Mouse (Mus musculus) stomach, embryonic 14.5 days (tissue): ENCODE measurements around the gene Ankrd33b. TPM values are rescaled to one million over a fixed set of nuclear protein-coding genes. Genes with fewer than 3 reads are reported as not detected.

Source experiments
- ATAC-seq: fragments of 200-750 bp; cut with Nextera tagmentation; 2 replicates; pipeline ENCODE4 v1.8.0; 2017; ENCODE audit warnings: low read depth, moderate TSS enrichment; ENCODE audit not compliant: insufficient number of reproducible peaks, insufficient read depth, low FRiP score
- H3K27ac ChIP-seq: fragments of 300-500 bp; sonication (generic); 2 replicates; pipeline ENCODE4 v1.5.1; 2014; ENCODE audit warnings: mild to moderate bottlenecking, low read length, moderate library complexity, mixed read lengths
- H3K27me3 ChIP-seq: fragments of 300-500 bp; sonication (generic); 2 replicates; pipeline ENCODE4 v1.6.1; 2014; ENCODE audit warnings: low read length, control low read depth, mixed read lengths; ENCODE audit not compliant: control insufficient read depth, insufficient read depth
- H3K36me3 ChIP-seq: fragments of 300-500 bp; sonication (generic); 2 replicates; pipeline ENCODE4 v1.6.1; 2014; ENCODE audit warnings: mild to moderate bottlenecking, control low read depth, low read length, moderate library complexity, mixed read lengths; ENCODE audit not compliant: control insufficient read depth, insufficient read depth
- H3K4me1 ChIP-seq: fragments of 300-500 bp; sonication (generic); 2 replicates; pipeline ENCODE4 v1.6.1; 2014; ENCODE audit warnings: low read length, control low read depth, mixed read lengths; ENCODE audit not compliant: control insufficient read depth, insufficient read depth
- H3K4me2 ChIP-seq: fragments of 300-500 bp; sonication (generic); replicated peaks from 2 replicates; pipeline ENCODE4 v1.6.1; 2014; ENCODE audit warnings: low read depth, low read length, control low read depth
- H3K4me3 ChIP-seq: fragments of 300-500 bp; sonication (generic); 2 replicates; pipeline ENCODE4 v1.5.1; 2014; ENCODE audit warnings: low read depth, low read length, control low read depth
- H3K9ac ChIP-seq: fragments of 300-500 bp; sonication (generic); replicated peaks from 2 replicates; pipeline ENCODE4 v1.6.1; 2014; ENCODE audit warnings: low read depth, mild to moderate bottlenecking, control low read depth, low read length, moderate library complexity, mixed read lengths
- H3K9me3 ChIP-seq: fragments of 300-500 bp; sonication (generic); 2 replicates; pipeline ENCODE4 v1.6.1; 2016; ENCODE audit warnings: low read depth, low read length, control low read depth; ENCODE audit not compliant: control insufficient read depth
- WGBS: fragments of 180-500 bp; shearing (Covaris S2); extraction: QIAGEN DNeasy Blood & Tissue Kit; methylation state at CpG from one replicate; pipeline ENCODE4 v1.1.7; 2014; 5-methylcytosine and 5-hydroxymethylcytosine counted together
- polyA plus RNA-seq: library from polyadenylated mRNA; unstranded; fragments of >200 nt; fragmentation: Nextera tagmentation; extraction: Ambion mirVana; gene quantifications from 2 replicates; pipeline ENCODE4 v1.2.1, GENCODE M21; 2014

The Ankrd33b gene
- polyA plus RNA-seq, 1 experiment from 2014 or later = 0.58 TPM

GRCm38 (mm10) chr15:31404346-31404745, 36.8 kb upstream of the Ankrd33b start:
- no peak for ATAC-seq
- H3K4me1 ChIP-seq = no peaks in the 10 kb centered on the region
- no peaks in the 10 kb centered on the region for H3K27me3 ChIP-seq
- no peaks in the 10 kb centered on the region for H3K36me3 ChIP-seq
- no peak overlapping the region for H3K4me3 ChIP-seq
- no peak overlapping the region for H3K4me2 ChIP-seq
- no peak overlapping the region for H3K9ac ChIP-seq
- no peaks in the 10 kb centered on the region for H3K9me3 ChIP-seq
- no peak overlapping the region for H3K27ac ChIP-seq
- 85% methylated on average over 8 of the region's 8 CpGs for WGBS

DNA sequence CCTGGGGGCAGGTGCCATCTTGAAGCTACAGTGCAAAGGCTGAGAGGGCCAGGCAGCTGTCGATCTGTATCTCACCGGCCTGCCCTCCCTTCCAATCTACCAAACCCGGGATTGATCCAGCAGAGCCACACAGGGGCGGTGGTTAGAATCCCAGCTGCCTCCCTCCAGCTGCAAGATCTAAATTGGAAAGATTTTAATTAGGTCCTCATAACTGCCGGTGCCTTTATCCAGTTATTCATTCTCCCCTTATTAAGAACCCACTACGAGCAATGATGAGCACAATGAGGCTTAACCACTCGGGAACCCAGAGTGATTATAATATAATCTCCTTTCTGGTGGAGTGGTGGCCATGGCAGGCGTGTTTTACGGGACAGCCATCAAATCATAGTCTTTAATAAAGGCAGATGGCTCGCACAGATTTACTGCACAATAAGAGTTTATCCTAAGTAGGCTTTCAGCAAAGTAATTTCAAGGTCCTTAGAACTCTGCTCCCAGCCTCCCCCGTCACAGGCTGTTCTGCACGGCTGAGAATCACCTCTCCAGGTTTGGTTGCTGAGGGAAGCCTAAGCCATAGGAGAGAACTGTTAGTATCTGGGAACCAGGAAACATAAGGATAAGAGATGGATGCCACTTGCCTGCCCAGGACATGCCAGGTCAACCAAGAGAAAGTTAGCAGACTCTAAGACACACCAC, 34.8 kb upstream of the Ankrd33b start:
- H3K9me3 ChIP-seq = no peaks in the 10 kb centered on the region
- no peak overlapping the region for H3K4me2 ChIP-seq
- ATAC-seq = no peak
- WGBS = 78% methylated on average over 12 of the region's 12 CpGs
- H3K36me3 ChIP-seq = no peaks in the 10 kb centered on the region
- no peak overlapping the region for H3K27ac ChIP-seq
- no peak overlapping the region for H3K9ac ChIP-seq
- no peaks in the 10 kb centered on the region for H3K4me1 ChIP-seq
- H3K27me3 ChIP-seq = no peaks in the 10 kb centered on the region
- H3K4me3 ChIP-seq = no peak overlapping the region

- H3K4me3 ChIP-seq = no peak overlapping the region
- H3K4me1 ChIP-seq = no peaks in the 10 kb centered on the region
- H3K27me3 ChIP-seq = no peaks in the 10 kb centered on the region
- no peak overlapping the region for H3K9ac ChIP-seq
- H3K27ac ChIP-seq = no peak overlapping the region
- ATAC-seq = no peak
- H3K36me3 ChIP-seq = no peaks in the 10 kb centered on the region
- H3K9me3 ChIP-seq = no peaks in the 10 kb centered on the region
- 35% methylated on average over 3 of the region's 3 CpGs for WGBS
- H3K4me2 ChIP-seq = no peak overlapping the region
These were observed 33.4 kb upstream of the Ankrd33b start for GRCm38 (mm10) chr15:31400974-31401373.

- no peak overlapping the region for H3K27ac ChIP-seq
- H3K9me3 ChIP-seq = no peaks in the 10 kb centered on the region
- ATAC-seq = no peak
- 94% methylated on average over 13 of the region's 13 CpGs for WGBS
- no peak overlapping the region for H3K4me3 ChIP-seq
- no peaks in the 10 kb centered on the region for H3K4me1 ChIP-seq
- no peaks in the 10 kb centered on the region for H3K27me3 ChIP-seq
- H3K36me3 ChIP-seq = no peaks in the 10 kb centered on the region
- no peak overlapping the region for H3K4me2 ChIP-seq
- no peak overlapping the region for H3K9ac ChIP-seq
These were observed 31.2 kb upstream of the Ankrd33b start for GRCm38 (mm10) chr15:31398769-31399168.

- Histone ChIP-seq H3K4me1 (no peaks in the 10 kb centered on the region), H3K9me3 (no peaks in the 10 kb centered on the region), H3K4me2 (no peak overlapping the region), H3K4me3 (no peak overlapping the region), H3K27ac (no peak overlapping the region), H3K27me3 (no peaks in the 10 kb centered on the region), H3K36me3 (no peaks in the 10 kb centered on the region), H3K9ac (no peak overlapping the region)
- ATAC-seq = no peak
- WGBS = 79% methylated on average over 3 of the region's 3 CpGs
These were observed 29.9 kb upstream of the Ankrd33b start for GRCm38 (mm10) chr15:31397379-31397778.

GRCm38 (mm10) chr15:31396755-31397154, 29.2 kb upstream of the Ankrd33b start:
- no peak for ATAC-seq
- H3K4me2 ChIP-seq = no peak overlapping the region
- no peak overlapping the region for H3K27ac ChIP-seq
- WGBS = 61% methylated on average over 5 of the region's 5 CpGs
- H3K9ac ChIP-seq = no peak overlapping the region
- H3K36me3 ChIP-seq = no peaks in the 10 kb centered on the region
- H3K4me3 ChIP-seq = no peak overlapping the region
- H3K27me3 ChIP-seq = no peaks in the 10 kb centered on the region
- no peaks in the 10 kb centered on the region for H3K9me3 ChIP-seq
- H3K4me1 ChIP-seq = no peaks in the 10 kb centered on the region

DNA sequence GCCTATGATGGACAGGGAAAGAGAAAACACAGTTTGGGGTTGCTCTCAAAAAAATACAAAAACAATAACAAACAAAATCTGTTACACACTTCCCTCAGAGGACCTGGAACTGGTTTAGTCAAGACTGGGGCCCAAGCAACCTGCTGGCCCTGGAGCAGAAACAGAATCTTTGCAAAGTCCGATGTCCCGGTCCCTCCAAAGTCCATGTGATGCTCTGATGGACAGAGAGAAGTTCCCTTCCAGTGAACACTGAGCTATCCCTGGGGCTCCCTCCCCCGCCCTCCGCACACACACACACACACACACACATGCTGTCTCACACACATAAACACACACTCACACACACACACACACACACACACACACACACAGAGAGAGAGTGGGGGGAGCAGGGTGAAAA, 28.5 kb upstream of the Ankrd33b start:
- 85% methylated on average over 4 of the region's 4 CpGs for WGBS
- Histone ChIP-seq H3K27me3 (no peaks in the 10 kb centered on the region), H3K27ac (no peak overlapping the region), H3K4me2 (no peak overlapping the region), H3K4me3 (no peak overlapping the region), H3K9me3 (no peaks in the 10 kb centered on the region), H3K9ac (no peak overlapping the region), H3K36me3 (no peaks in the 10 kb centered on the region), H3K4me1 (no peaks in the 10 kb centered on the region)
- ATAC-seq = no peak

DNA sequence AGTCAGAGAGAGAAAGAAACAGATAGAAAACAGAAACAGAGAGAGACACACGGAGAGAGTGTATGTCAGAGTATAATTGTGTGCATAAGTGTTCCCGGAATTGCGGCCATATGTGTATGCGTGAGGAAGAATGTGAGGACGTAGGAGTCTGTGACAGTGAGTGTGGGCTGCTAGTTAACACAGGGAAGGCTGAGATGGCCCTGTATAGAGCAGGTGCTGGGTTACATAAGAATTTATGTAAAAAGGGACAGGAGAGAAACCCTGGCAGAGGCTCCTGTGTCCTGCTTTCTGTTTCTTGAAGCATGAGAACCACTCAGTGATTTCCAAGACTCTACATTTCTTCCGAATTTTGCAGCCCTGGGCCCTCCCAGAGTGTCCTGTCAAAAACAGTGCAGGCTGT, 25.9 kb upstream of the Ankrd33b start:
- H3K9me3 ChIP-seq = no peaks in the 10 kb centered on the region
- no peaks in the 10 kb centered on the region for H3K4me1 ChIP-seq
- H3K36me3 ChIP-seq = no peaks in the 10 kb centered on the region
- no peak overlapping the region for H3K4me3 ChIP-seq
- WGBS = 77% methylated on average over 6 of the region's 6 CpGs
- H3K9ac ChIP-seq = no peak overlapping the region
- no peak overlapping the region for H3K27ac ChIP-seq
- H3K4me2 ChIP-seq = no peak overlapping the region
- no peak for ATAC-seq
- no peaks in the 10 kb centered on the region for H3K27me3 ChIP-seq

- ATAC-seq = no peak
- 72% methylated on average over 7 of the region's 7 CpGs for WGBS
These were observed 25.2 kb upstream of the Ankrd33b start for GRCm38 (mm10) chr15:31392705-31393104.

More at GRCm38 (mm10) chr15:31392705-31393104, 25.2 kb upstream of the Ankrd33b start:
- Histone ChIP-seq H3K9ac (no peak overlapping the region), H3K4me1 (no peaks in the 10 kb centered on the region), H3K4me3 (no peak overlapping the region), H3K9me3 (no peaks in the 10 kb centered on the region), H3K27me3 (no peaks in the 10 kb centered on the region), H3K4me2 (no peak overlapping the region), H3K36me3 (no peaks in the 10 kb centered on the region), H3K27ac (no peak overlapping the region)
